Mouse (Mus musculus) forebrain, embryonic 16.5 days (tissue): ENCODE data around the gene Foxd2. TPM values are rescaled to one million over a fixed set of nuclear protein-coding genes. Genes with fewer than 3 reads are reported as not detected.

Experiments
- ATAC-seq: fragments of 200-750 bp; cut with Nextera tagmentation; 2 replicates; pipeline ENCODE4 v1.8.0; 2017; ENCODE audit warnings: mild to moderate bottlenecking, moderate library complexity
- H3K27ac ChIP-seq: fragments of 300-500 bp; sonication (generic); 2 replicates; pipeline ENCODE4 v1.5.1; 2014; ENCODE audit warnings: low read length, control low read depth
- H3K27me3 ChIP-seq: fragments of 300-500 bp; sonication (generic); replicated peaks from 2 replicates; pipeline ENCODE4 v1.6.1; 2014; ENCODE audit warnings: low read length; ENCODE audit not compliant: control insufficient read depth, insufficient read depth
- H3K36me3 ChIP-seq: fragments of 300-500 bp; sonication (generic); 2 replicates; pipeline ENCODE4 v1.6.1; 2014; ENCODE audit not compliant: control insufficient read depth, insufficient read depth
- H3K4me1 ChIP-seq: fragments of 300-500 bp; sonication (generic); replicated peaks from 2 replicates; pipeline ENCODE4 v1.6.1; 2014; ENCODE audit warnings: low read length; ENCODE audit not compliant: control insufficient read depth, insufficient read depth
- H3K4me2 ChIP-seq: fragments of 300-500 bp; sonication (generic); 2 replicates; pipeline ENCODE4 v1.6.1; 2014; ENCODE audit warnings: mild to moderate bottlenecking, low read length, control low read depth
- H3K4me3 ChIP-seq: fragments of 300-500 bp; sonication (generic); replicated peaks from 2 replicates; pipeline ENCODE4 v1.5.1; 2014; ENCODE audit warnings: mild to moderate bottlenecking, low read length, control low read depth
- H3K9ac ChIP-seq: fragments of 300-500 bp; sonication (generic); replicated peaks from 2 replicates; pipeline ENCODE4 v1.6.1; 2014; ENCODE audit warnings: low read depth, low read length, control low read depth
- H3K9me3 ChIP-seq: fragments of 300-500 bp; sonication (generic); 2 replicates; pipeline ENCODE4 v1.6.1; 2016; ENCODE audit warnings: low read length; ENCODE audit not compliant: control insufficient read depth
- whole genome bisulfite sequencing: fragments of 180-500 bp; shearing (Covaris S2); extraction: QIAGEN DNeasy Blood & Tissue Kit; methylation state at CpG from one replicate; pipeline ENCODE4 v1.1.7; 2014; 5-methylcytosine and 5-hydroxymethylcytosine counted together
- polyA plus RNA-seq: library from polyadenylated mRNA; unstranded; fragments of >200 nt; fragmentation: Nextera tagmentation; extraction: Ambion mirVana; gene quantifications from 2 replicates; pipeline ENCODE4 v1.2.1, GENCODE M21; 2015

Gene Foxd2
- 0.15 TPM in 2 replicates for polyA plus RNA-seq

DNA sequence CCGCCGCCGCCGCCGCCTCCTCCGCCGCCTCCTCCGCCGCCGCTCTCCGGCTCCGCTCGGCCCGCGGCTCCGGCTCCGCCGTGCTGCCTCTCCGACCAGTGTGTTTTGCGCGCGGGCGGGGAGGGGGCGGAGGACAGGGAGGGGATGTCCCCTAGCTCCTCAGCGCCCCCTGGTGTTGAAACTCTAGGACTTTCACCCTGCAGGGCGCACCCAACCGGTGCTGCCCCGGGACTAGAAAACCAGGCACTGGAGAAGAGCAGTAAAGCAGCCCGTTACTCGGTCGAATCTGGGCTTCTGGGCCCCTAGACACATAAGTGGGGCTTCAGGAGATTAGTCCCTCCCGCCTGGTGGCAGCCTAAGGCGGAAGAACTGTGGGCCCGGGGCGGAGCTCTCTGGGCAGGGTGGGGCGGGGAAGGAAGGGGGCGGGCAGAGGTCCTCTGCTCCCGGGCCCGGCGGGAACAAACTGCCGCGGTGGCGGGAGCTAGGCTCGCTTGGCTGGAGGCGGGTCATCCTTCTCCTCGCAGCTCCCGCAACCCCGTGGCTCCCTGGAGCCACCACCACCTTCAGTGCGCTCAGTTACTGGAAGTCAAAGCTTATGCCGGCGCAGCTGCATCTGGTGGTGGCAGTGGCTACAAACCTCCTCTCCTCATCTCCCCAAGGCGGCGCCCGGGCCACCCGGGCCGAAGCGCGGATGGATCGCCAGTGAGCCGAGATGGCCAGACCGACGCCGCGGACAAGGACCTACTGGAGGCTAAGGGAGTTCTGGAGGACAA lies at the start of gene Foxd2:
TSS of gene Foxd2 (minus strand) at position 45 of the 773 bp plus-strand sequence.
- H3K9ac ChIP-seq, result 0 out of 2 replicates have a peak within 1 kb of the TSS, but pooled peaks have one; percentile 6
- ATAC-seq, result peak; percentile 84
- H3K27ac ChIP-seq, result no peak within 1 kb of the TSS

DNA sequence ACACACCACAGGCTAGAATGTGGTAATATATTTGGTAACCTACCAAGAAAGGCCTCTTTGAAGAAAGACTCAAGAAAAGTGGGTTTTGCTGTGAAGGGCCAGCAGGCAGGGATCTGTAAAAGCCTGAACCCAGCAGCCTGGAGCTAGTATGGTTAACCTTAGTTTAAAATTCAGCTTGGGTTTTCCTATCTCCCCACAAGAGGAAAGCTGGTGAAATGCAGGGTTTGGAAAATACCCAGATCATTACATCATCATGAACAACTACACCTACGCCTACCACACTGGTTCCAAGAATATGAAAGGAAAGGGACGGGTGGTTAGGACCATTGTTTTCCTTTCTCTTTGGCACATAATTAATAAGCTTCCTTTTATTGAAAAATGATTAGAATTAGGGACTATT lies 49.6 kb upstream of the Foxd2 start:
- Histone ChIP-seq H3K36me3 (peaks cover 9% of the 10 kb centered on the region; the same call in 1 of the 2 replicates), H3K9ac (no peak overlapping the region), H3K4me1 (no peaks in the 10 kb centered on the region), H3K4me2 (no peak overlapping the region), H3K27me3 (no peaks in the 10 kb centered on the region), H3K4me3 (no peak overlapping the region), H3K27ac (no peak overlapping the region), H3K9me3 (no peaks in the 10 kb centered on the region)
- WGBS, result 35% methylated on average over 2 of the region's 2 CpGs
- ATAC-seq, result no peak

More for the DNA sequence above, at the start of gene Foxd2:
- Histone ChIP-seq H3K27me3 (peaks cover 86% of the 10 kb centered on the region), H3K4me2 (peak within 1 kb of the TSS; percentile 63), H3K9me3 (no peaks in the 10 kb centered on the region), H3K4me3 (peak within 1 kb of the TSS; percentile 43), H3K36me3 (no peaks in the 10 kb centered on the region), H3K4me1 (peaks cover 23% of the 10 kb centered on the region)
- under 1% methylated on average over 56 of the region's 64 CpGs for WGBS

DNA sequence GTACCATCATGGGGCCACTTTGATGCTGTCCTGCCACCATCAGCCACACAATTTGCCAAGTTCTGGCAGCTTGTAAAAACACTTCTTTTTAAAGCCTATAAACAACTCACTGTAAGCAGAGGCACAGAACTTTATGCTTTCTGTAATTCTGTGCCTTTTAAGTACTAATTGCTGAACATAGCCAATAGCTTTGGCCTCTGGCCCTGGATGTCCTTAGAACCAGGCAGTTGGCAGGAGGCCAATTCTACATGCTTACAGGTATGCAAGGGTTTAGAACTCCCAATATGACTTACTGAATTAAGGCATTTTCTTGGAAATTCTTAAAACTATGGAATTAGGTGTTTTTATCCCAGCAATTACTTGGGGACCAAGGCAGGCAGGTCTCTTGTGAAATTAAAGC lies 48.7 kb upstream of the Foxd2 start:
- ATAC-seq, result no peak
- no peak overlapping the region for H3K4me2 ChIP-seq
- H3K9ac ChIP-seq, result no peak overlapping the region
- no peak overlapping the region for H3K4me3 ChIP-seq
- H3K27ac ChIP-seq, result no peak overlapping the region
- H3K4me1 ChIP-seq, result no peaks in the 10 kb centered on the region
- no peaks in the 10 kb centered on the region for H3K27me3 ChIP-seq
- no peaks in the 10 kb centered on the region for H3K9me3 ChIP-seq
- H3K36me3 ChIP-seq, result peaks cover 1% of the 10 kb centered on the region; the same call in 1 of the 2 replicates

DNA sequence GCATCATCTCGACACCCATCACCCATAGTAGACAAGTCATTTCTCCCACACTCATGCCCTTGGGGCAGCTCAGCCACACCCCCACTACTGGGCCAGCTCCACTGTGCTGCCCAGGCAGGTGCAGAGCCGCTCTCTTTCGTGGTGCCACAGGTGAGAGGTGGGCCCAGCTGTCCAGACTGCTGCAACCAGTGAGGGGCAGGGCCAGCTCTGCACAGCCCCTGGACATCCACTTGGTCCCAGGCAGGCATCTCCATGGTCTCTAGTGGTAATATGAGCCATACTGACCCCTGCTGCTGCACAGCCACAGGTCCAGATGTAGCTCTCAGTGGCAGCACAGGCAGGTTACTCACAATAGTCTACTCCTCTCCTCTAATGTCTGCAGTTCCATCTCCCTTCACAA lies 44.5 kb upstream of the Foxd2 start:
- WGBS, result 85% methylated on average over 3 of the region's 3 CpGs
- no peaks in the 10 kb centered on the region for H3K4me1 ChIP-seq

DNA sequence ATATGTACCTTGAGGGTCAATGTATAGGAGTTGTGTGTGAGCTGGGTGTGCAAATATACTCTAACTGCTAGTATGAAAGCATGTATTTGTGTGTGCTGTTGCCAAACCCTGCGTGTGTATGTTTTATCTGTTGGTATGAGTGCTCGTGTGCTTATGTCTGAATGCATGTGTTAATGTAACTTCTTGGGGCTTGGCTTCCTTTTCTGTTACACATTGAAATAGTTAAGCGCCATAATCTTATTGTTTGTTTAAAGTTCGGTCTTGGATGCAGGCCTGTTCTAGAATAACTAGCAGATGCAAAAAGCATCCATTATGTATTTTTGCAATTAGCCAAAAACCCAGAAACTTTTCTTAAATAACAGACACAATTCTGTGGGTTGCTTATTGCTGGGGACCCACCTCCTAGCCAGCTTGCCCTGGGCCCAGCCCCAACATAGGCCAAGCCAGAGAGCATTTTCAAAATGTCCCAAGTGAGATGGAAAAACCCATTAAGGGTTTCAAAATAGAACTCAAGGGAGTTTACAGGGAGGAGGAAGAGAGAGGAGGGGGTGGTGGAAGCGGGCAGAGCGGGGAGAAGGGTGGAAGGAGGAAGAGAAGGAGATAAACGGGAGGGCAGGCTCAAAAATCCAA lies 39.3 kb upstream of the Foxd2 start:
- Histone ChIP-seq H3K36me3 (no peaks in the 10 kb centered on the region), H3K9me3 (no peaks in the 10 kb centered on the region), H3K4me1 (no peaks in the 10 kb centered on the region; the same call in 1 of the 2 replicates), H3K9ac (no peak overlapping the region), H3K4me3 (no peak overlapping the region), H3K27ac (no peak overlapping the region), H3K4me2 (no peak overlapping the region), H3K27me3 (peaks cover 29% of the 10 kb centered on the region)
- ATAC-seq, result no peak
- WGBS, result 71% methylated on average over 7 of the region's 7 CpGs

More for the DNA sequence above, 44.5 kb upstream of the Foxd2 start:
- no peak overlapping the region for H3K27ac ChIP-seq
- no peak overlapping the region for H3K4me2 ChIP-seq
- H3K36me3 ChIP-seq, result no peaks in the 10 kb centered on the region
- H3K27me3 ChIP-seq, result peaks cover 8% of the 10 kb centered on the region; the same call in 1 of the 2 replicates
- no peak overlapping the region for H3K4me3 ChIP-seq
- ATAC-seq, result peak; percentile 23
- no peaks in the 10 kb centered on the region for H3K9me3 ChIP-seq
- no peak overlapping the region for H3K9ac ChIP-seq

DNA sequence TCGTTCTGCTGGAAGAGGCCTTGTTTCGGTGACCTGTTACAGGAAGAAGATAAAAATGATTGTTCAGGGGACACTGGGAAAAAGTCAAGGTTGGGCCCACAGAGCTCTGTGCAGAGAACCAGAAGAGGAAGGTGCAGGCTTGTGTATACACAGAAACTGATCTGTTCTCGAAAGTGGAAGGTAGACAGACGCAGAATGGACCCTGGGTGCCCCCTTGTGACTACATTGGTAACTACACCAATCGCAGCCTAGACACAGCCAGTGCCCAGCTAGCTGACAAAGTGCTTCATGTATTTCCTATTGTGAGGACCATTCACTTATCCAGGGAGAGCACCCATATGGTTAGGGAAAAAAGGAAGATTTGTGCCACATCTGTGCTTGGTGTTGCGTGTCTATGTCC lies 38.7 kb upstream of the Foxd2 start:
- no peaks in the 10 kb centered on the region for H3K9me3 ChIP-seq
- no peaks in the 10 kb centered on the region; the same call in 1 of the 2 replicates for H3K4me1 ChIP-seq
- no peak overlapping the region for H3K4me2 ChIP-seq
- WGBS, result 35% methylated on average over 6 of the region's 6 CpGs
- no peaks in the 10 kb centered on the region for H3K36me3 ChIP-seq
- H3K27me3 ChIP-seq, result peaks cover 29% of the 10 kb centered on the region
- H3K27ac ChIP-seq, result no peak overlapping the region
- no peak overlapping the region for H3K4me3 ChIP-seq
- H3K9ac ChIP-seq, result no peak overlapping the region
- peak; percentile 89 for ATAC-seq

DNA sequence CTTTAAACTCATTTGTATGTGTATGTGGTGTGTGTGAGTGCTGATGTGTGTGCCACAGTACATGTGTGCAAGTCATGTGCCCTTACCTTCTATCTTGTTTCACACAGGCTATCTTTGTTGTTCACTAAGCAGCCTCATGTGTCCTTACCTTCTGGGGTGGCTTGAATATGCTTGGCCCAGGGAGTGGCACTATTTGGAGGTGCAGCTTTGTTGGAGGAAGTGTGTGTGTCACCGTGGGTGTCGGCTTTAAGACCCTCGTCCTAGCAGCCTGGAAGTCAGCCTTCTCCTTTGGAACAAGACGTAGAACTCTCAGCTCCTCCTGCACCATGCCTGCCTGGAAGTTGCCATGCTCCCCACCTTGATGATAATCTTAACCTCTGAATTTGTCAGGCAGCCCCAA lies 37.7 kb upstream of the Foxd2 start:
- no peak for ATAC-seq
- H3K4me1 ChIP-seq, result no peaks in the 10 kb centered on the region; the same call in 1 of the 2 replicates
- no peaks in the 10 kb centered on the region for H3K9me3 ChIP-seq
- no peak overlapping the region for H3K9ac ChIP-seq
- peaks cover 29% of the 10 kb centered on the region for H3K27me3 ChIP-seq
- no peak overlapping the region for H3K4me2 ChIP-seq
- no peak overlapping the region for H3K27ac ChIP-seq
- 90% methylated on average over 4 of the region's 4 CpGs for WGBS
- H3K36me3 ChIP-seq, result no peaks in the 10 kb centered on the region
- no peak overlapping the region for H3K4me3 ChIP-seq

DNA sequence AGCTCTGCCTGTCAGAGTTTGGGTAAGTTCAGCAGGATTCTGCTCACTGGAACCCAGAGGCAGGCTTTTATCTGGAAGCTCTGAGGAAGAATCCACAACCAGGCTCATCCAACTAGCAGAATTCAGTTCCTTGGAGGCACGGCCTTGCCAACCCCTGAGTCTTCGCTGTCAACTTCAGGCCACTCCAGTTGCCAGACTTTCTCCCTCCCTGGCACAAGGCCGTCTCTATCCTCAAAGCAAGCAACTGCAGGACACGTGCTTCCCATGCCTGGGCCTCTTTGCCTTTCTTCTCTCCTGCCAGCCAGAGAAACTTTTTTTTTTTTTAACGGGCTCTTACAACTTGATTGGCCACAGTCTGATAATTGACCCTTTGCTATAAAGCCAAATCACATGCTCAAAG lies 36.3 kb upstream of the Foxd2 start:
- Histone ChIP-seq H3K36me3 (no peaks in the 10 kb centered on the region), H3K4me3 (no peak overlapping the region), H3K9me3 (no peaks in the 10 kb centered on the region), H3K9ac (no peak overlapping the region), H3K27me3 (peaks cover 27% of the 10 kb centered on the region), H3K4me2 (no peak overlapping the region), H3K27ac (no peak overlapping the region), H3K4me1 (no peaks in the 10 kb centered on the region; the same call in 1 of the 2 replicates)
- ATAC-seq, result no peak
- 12% methylated on average over 5 of the region's 5 CpGs for WGBS

DNA sequence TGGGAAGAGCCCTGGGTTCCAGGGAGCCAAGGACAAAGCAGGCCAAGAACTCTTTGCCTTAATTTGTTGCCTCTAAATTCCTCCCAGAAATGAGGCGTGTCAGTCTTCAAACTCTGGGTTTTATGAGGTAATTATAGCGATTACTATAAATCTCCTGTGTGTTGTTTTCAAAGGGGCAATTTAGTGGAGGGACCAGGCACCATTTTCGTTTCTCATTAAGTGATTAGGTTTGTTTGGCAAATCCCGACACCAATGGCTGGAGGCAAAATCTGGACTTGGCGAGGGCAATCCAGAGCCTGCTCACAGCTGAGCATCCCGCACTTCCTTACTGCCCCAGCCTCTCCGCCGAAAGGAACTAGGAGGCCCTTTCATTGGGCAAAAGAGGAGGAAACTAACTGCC lies 33.9 kb upstream of the Foxd2 start:
- Histone ChIP-seq H3K4me1 (no peaks in the 10 kb centered on the region; the same call in 1 of the 2 replicates), H3K36me3 (no peaks in the 10 kb centered on the region), H3K4me2 (no peak overlapping the region), H3K9ac (no peak overlapping the region), H3K27ac (no peak overlapping the region), H3K27me3 (peaks cover 25% of the 10 kb centered on the region), H3K4me3 (no peak overlapping the region), H3K9me3 (no peaks in the 10 kb centered on the region)
- no peak for ATAC-seq
- 18% methylated on average over 8 of the region's 8 CpGs for WGBS
